Mouse (Mus musculus) olfactory bulb, adult 2 months (tissue): ENCODE data around the gene Prkag2. TPM values are rescaled to one million over a fixed set of nuclear protein-coding genes. Genes with fewer than 3 reads are reported as not detected.
A peak's percentile ranks its signal among the peaks of the same experiment; 100 is the strongest.

Experiments
- H3K27ac ChIP-seq: fragments of 200-500 bp; 2 replicates; pipeline ENCODE4 v1.5.1; 2012; ENCODE audit warnings: low read depth, low read length; ENCODE audit not compliant: insufficient read depth
- H3K4me1 ChIP-seq: fragments of 200-500 bp; 2 replicates; pipeline ENCODE4 v1.6.1; 2012; ENCODE audit warnings: low read length; ENCODE audit not compliant: control insufficient read depth, insufficient read depth
- H3K4me3 ChIP-seq: fragments of 200-500 bp; 2 replicates; pipeline ENCODE4 v1.5.1; 2012; ENCODE audit warnings: mild to moderate bottlenecking, low read depth, low read length, moderate library complexity; ENCODE audit not compliant: insufficient read depth
- CTCF ChIP-seq: fragments of 200-500 bp; IDR thresholded peaks from 2 replicates; pipeline ENCODE4 v1.5.1; 2012; ENCODE audit warnings: low read depth, mild to moderate bottlenecking, low read length, moderate library complexity; ENCODE audit not compliant: insufficient read depth
- POLR2A ChIP-seq: fragments of 200-500 bp; IDR thresholded peaks from 2 replicates; pipeline ENCODE4 v1.6.1; 2012; ENCODE audit warnings: mild to moderate bottlenecking, low read depth, low read length, moderate library complexity; ENCODE audit not compliant: insufficient read depth
- WGBS: fragments of 180-500 bp; shearing (Covaris S2); methylation state at CpG from one replicate; pipeline ENCODE4 v1.1.7; 2018; 5-methylcytosine and 5-hydroxymethylcytosine counted together
- polyA plus RNA-seq: library from polyadenylated mRNA; stranded (reverse); fragments of >200 nt; gene quantifications from 2 replicates; pipeline ENCODE4 v1.2.4, GENCODE M21; 2012; ENCODE audit warnings: low replicate concordance; ENCODE audit not compliant: missing spikeins, insufficient read depth, insufficient read length

The Prkag2 gene
- polyA plus RNA-seq, 1 experiment, result not detected

DNA sequence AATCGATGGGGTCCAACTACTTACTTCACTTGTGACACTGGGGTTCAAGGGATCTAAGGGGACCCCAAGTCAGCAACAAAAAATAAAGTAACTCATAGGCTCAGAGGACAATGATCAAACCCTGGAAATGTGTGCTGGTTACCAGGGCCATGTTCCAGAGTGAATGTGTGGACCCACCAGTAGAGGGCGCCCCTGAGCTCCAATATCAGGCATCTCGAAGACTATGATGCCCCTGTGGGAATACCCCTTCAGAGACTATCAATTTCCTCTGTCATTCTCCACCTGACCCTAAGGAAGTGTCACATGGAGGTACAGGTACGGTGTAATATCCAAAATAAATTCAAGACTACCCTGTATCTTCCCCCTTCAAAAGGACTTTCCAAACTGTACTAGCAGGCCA, 77.5 kb downstream of the Prkag2 start:
- Histone ChIP-seq H3K27ac (no peak overlapping the region), H3K4me3 (no peak overlapping the region), H3K4me1 (peaks cover 8% of the 10 kb centered on the region; the same call in 1 of the 2 replicates)
- TF ChIP-seq CTCF (no peak), POLR2A (no peak)
- WGBS, result 48% methylated on average over 4 of the region's 4 CpGs

- no peak overlapping the region for H3K27ac ChIP-seq
- TF ChIP-seq CTCF (no peak), POLR2A (no peak)
- H3K4me3 ChIP-seq, result no peak overlapping the region
- WGBS, result 91% methylated on average over 6 of the region's 6 CpGs
- no peaks in the 10 kb centered on the region for H3K4me1 ChIP-seq
Measured at GRCm38 (mm10) chr5:25019221-25019620, 81.2 kb downstream of the Prkag2 start.

GRCm38 (mm10) chr5:25012134-25012533, 88.3 kb downstream of the Prkag2 start:
- Histone ChIP-seq H3K4me1 (peaks cover 14% of the 10 kb centered on the region), H3K27ac (no peak overlapping the region), H3K4me3 (no peak overlapping the region)
- TF ChIP-seq CTCF (no peak), POLR2A (no peak)
- WGBS, result 89% methylated on average over 4 of the region's 4 CpGs

DNA sequence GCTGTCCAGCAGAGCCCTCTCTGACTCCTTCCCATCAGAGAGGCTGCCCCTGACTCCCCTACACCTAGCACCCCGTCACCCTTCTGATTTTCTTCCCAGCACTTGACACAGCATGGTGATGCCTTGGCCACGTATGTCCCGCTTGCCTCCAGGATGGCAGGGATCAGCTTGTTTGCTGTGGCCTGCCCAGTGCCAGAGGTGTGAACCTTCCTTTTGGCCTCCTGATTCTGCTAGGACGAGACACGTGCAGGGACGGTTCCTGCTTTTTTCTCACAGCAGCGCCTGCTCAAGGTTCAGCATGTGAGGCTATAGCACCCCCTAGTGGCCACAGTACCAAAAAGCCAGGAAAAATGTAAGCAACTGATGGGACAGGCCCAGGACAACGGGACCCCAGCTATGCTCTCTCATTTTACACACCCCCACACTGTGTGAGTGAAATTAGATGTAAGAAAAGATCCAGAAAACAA, 89.4 kb downstream of the Prkag2 start:
- 8% methylated on average over 8 of the region's 8 CpGs for WGBS
- TF ChIP-seq POLR2A (no peak), CTCF (peak; percentile 63; the same call in 1 of the 2 replicates)
- H3K27ac ChIP-seq, result no peak overlapping the region
- H3K4me1 ChIP-seq, result peaks cover 22% of the 10 kb centered on the region
- no peak overlapping the region for H3K4me3 ChIP-seq

DNA sequence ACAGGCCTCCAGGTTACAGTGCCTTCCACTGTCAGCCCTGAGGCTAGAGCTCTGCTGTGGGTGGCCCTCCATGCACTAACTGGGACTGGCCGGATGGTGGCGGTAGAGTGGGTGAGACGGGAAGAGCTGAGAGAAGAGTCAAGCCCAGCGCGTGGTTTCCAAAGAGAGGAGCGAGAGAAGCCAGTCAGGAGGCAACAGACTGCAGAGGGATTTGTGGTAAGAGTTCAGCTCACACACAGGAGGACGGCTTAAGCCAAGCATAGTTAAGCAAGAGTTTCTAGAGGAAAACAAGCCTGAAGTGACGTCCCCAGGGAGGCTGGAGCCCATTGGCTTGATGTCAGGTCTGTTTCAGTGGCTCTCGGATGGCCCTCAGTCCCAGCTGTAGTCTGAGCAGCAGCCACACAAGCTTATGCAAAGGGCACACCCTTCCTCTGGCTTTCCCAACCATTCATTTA, 90.0 kb downstream of the Prkag2 start:
- no peak overlapping the region for H3K27ac ChIP-seq
- 1% methylated on average over 9 of the region's 9 CpGs for WGBS
- H3K4me1 ChIP-seq, result peaks cover 22% of the 10 kb centered on the region
- H3K4me3 ChIP-seq, result no peak overlapping the region
- TF ChIP-seq CTCF (peak; percentile 81), POLR2A (no peak)

- 85% methylated on average over 3 of the region's 3 CpGs for WGBS
- Histone ChIP-seq H3K4me3 (no peak overlapping the region), H3K27ac (no peak overlapping the region), H3K4me1 (peaks cover 22% of the 10 kb centered on the region)
- TF ChIP-seq POLR2A, result no peak
- TF ChIP-seq CTCF, result no peak
Measured at GRCm38 (mm10) chr5:25009770-25010169, 90.7 kb downstream of the Prkag2 start.

DNA sequence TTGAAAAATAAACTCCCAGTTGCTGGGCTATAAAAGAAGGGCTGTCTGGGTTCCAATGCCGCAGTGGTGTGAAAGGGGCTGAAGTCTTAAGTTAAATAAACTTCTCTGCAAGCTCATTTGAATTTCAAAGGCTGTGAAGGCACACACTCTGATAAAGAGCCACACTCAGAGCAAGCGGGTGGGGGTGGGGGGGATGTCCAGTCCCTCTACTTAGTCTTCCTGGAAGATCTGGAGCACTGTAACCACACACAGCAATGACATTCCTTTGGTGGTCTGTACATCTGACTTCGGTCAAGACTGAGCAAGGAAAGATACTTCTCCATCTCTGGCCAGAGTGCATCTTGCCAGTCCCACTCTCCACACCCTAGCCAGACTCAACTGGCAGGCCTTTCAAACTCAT, 91.5 kb downstream of the Prkag2 start:
- H3K27ac ChIP-seq, result no peak overlapping the region
- H3K4me3 ChIP-seq, result no peak overlapping the region
- TF ChIP-seq CTCF (no peak), POLR2A (no peak)
- H3K4me1 ChIP-seq, result peaks cover 22% of the 10 kb centered on the region
- WGBS, result 45% methylated on average over 3 of the region's 3 CpGs

DNA sequence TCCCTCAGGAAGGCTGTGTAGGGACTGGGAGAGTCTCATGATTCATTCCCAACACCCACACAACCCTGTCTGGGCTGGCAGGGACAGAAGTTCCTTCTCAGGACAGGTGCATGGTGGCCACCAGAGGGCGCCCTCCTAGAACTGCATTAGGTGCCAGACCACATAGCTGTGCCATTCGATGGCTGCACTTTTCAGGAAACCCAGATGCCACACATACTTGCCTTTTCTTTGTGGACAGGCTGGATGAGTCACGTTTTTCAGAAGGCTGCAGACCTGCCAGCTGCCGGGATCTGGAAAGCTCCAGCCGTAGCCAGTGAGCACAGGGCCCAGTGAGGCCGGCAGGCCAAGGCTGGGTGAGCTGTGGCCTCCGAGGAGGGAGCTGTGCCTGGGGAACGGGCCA, 93.6 kb downstream of the Prkag2 start:
- TF ChIP-seq CTCF (peak; percentile 69; the same call in 1 of the 2 replicates), POLR2A (no peak)
- no peak overlapping the region for H3K4me3 ChIP-seq
- H3K27ac ChIP-seq, result no peak overlapping the region
- peaks cover 22% of the 10 kb centered on the region for H3K4me1 ChIP-seq
- WGBS, result 29% methylated on average over 8 of the region's 8 CpGs

DNA sequence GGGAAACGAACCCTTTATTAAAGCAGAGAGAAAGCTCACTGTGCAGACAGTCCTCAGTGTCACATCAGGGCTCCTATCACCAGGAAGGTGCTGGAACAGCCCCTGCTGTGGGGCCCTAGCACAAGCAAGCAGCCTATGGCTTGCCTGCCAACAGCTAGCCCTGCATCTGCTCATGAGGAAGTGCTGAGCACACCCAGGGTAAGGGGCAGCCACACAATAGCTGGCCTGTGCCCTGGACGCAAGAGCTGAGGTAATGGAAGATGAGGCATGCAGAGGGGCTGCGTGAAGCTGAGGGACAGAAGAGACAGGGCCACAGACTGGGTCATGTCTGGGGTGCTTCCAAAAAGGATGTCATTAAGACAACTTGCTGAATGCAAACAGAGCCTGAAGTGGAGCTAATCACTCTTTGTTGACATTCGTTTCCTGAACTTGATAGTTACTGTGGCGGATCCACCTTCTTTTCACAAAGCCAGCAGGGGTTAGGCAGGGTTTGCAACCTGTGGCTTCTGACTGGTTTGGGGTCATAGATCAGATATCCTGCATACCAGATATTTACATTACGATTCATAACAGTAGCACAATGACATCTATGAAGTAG, 94.8 kb downstream of the Prkag2 start:
- no peak for TF ChIP-seq POLR2A
- TF ChIP-seq CTCF, result no peak
- WGBS, result 67% methylated on average over 6 of the region's 6 CpGs
- Histone ChIP-seq H3K4me3 (no peak overlapping the region), H3K27ac (no peak overlapping the region), H3K4me1 (peaks cover 17% of the 10 kb centered on the region)
